Mouse (Mus musculus): ENCODE measurements around the gene Aldh1a7.
"Not testable (repeated sequence)": the region's sequence is repeated elsewhere in the genome, so short reads cannot be mapped to it uniquely, and the experiment has no call there.

Aldh1a7 gene

DNA sequence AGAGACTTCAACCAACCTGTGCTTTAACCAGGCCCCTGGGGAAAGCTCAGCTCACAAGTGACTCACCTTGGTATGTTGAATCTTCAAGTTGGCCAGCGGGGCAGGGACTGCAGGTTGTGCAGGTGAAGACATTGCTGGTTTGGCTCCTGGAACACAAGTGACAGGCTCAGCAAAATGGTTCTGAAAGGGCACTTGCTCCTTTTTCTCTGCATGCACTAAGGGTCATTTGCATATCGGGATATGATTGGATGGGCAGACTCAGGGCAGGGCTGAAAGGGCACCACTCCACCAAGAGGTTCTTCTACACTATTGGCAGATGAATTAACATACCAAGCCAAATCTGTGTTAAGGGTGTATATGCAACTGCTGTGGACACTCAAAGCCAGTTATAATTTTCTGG is at the start of gene Aldh1a7:
Gene Aldh1a7 (minus strand): TSS at position 182 of the 400 bp plus-strand sequence.
- DNase-seq = no peak

DNA sequence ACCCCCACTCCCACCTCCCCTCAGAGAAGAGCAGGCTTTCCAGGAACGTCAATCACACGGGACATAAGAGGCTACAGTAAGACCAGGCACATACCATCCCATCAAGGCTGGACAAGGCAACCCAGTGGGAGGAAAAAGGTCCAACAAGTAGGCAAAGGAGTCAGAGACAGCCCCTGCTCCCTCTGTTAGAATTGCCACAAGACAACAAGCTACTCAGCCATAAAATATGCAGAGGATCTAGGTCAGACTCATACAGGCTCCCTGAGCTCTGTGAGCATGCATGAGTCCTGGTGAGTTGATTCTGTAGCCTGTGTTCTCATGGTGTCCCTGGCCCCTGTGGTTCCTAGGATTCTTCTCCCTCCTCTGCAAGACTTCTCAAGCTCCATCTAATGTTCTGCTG is 48.3 kb upstream of the Aldh1a7 start:
- no peak for DNase-seq

DNA sequence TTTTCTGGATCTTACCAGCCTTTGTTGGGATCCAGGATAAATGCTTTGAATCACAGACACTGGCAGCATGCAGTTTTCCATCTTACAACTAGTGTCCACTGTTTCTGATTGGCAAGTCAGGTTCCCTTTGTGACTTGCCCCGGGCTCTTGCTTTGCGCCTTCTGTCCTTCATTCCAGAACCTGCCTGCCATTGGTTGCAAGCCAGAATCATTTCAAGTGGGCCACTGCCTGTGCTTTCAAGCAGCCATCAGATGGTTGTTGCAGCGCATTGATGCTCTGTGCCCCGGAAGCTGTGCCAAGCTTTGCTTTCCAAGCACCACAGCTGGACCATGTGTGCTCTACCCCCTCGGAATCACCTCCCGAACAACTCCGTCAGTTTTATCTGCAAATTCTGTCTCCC is 46.6 kb upstream of the Aldh1a7 start:
- no peak for DNase-seq

DNA sequence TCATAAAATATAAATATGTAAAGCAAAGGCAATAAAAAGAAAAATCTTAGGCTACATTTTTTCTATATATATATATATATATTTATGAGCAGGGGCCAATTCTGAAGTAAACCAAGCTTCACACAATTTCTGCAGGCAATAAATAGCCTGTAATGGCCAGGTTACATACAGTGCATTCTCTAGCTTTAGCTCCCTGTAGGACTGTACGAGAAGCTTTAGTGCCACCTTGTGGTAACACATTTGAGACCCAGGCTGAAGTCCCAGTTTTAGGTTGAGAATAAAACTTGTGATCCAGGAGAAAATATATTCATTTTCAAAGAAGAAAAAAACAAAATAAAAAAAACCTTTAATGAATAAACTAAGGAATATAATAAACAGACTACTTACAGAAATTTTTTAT is 36.9 kb upstream of the Aldh1a7 start:
- no peak for DNase-seq

DNA sequence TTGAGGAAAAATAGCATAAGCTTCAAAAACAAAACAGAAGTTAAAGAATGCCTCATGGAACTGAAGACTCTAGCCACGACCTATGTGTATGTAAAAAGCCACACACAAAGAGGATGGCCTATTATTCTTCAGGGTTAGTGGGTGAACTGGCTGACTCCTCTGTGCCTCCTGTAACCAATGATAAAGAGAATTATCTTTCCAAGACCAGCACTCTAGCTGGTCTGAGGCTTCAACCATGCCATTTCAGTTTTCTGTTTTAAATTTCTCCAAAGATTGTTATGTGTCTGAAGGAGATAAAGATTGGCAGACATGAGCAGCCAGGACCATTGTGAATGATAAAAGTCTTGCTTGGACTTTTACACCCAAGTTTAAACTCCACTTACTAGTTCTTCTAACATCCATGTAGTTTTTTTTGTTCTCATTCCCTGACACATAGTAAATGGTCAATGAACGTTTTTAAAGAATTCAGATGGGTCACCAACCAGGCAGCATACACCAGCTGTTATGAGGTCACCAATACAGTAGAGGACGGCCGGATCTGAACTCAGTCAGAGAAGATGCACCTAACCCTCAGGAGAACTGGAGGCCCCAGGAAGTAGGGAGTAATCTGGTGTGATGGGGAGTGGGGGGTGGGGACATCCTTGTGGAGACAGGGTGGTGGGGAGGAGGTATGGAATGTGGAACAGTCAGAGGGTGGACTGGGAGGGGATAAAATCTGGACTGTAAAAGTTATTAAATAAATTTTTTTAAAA is 34.5 kb upstream of the Aldh1a7 start:
- DNase-seq = no peak

DNA sequence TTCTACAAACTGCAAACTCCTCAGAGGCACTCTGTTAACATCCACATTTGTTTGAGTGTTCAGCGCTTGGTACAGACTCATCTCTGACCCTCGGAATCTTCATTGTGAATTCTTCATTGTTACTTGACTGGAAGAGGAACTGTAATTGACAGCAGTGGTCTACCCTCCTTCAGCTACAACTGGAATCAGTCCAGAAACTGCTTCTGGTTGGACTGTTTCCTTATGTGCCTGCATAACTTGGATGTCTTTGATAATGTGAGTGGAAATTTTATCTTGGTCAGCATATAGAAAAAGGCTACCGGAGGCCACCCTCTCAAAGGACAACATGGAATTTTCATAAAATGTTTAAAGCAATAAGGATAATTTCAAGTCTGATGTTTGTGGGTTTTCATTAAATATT is 33.8 kb upstream of the Aldh1a7 start:
- DNase-seq = no peak

DNA sequence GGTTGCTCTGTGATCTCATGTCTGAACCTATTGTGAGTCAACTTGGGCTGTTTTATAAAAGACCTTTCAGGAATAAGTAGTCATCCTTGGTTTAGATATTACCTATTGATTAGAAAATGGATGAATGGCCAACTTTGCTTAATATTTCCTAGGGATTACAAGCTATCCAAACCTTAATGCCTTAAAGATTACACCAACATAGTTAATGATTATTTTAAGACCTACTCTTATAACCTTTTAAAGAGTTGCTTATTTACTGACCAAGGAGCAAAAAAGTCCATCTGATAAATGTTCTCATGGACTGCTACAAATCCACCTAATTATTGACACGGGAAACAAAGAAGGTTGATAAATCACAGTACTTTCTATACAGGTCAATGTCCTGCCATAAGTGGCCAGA is 17.3 kb upstream of the Aldh1a7 start:
- DNase-seq = no peak

DNA sequence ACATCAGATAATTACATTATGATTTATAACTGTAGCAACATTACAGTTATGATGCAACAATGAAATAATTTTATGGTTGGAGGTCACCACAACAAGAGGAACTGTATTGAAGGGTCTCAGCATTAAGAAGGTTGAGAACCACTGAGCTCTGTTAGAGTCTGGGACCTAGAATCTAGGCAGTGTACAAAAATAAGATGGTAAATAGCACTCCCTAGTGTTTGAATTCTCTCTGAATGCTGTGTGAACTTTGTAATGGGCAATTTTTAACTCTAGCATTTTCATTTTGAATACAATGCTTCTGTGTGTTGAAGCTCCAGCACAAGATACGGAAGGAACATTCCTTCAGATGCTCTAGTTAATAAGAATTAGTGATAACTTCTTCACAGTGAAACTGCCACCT is 916 bp upstream of the Aldh1a7 start:
- DNase-seq = no peak

DNA sequence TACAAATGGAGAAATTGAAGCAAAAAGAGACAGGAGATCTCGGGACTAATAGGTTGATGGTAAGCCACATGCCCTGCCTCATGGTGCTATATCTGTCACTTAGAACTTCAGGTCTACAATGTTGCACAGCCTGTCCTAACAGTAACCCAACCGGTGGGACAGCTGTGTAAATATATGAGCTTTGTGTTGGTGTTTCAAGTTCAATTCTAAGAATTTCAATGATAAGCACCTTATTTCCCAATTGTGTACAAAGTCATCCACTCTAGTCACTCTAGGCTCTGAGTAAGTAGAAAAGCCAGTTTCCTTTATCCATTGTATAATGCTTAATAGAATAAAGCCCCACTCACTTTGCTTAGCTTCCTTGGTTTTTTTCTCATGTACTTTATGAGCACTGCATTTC is 4.4 kb downstream of the Aldh1a7 start:
- no peak for DNase-seq

DNA sequence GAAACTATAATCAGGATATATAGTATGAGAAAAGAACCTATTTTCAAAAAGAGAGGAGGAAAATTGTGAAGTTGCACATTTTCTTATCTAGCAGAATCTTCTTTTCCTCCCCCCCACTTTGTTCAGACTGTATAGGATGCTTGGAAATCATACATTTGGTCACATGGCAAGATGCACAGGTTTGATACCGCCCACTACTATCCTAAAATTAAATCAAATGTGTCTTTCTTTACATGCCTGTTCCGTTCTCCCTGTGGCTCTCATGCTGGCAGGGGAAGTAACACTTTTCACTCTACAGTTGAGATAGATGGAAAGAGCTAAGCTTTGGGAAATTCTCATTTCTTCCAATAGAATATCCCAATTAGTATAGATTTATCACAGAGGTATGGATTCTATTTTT is 7.1 kb downstream of the Aldh1a7 start:
- DNase-seq = no peak

DNA sequence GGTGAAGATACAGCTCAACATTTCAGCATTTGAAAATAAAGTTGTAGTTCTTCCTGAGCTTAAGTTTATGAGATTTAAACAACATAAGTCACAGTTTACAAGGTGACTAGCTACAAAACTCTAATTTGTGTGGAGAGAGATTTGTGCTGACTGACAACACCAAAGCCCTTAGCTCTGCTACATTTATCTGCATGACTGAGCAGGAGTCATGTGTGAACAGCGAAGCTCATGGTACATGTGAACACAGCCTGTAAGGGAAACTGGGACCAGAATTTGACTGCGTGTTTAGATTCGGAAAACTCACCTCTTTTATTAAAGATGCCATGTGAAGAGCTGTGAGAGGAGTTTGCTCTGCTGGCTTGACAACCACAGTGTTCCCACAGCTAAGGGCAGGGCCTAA is 11.7 kb downstream of the Aldh1a7 start:
- no peak for DNase-seq

DNA sequence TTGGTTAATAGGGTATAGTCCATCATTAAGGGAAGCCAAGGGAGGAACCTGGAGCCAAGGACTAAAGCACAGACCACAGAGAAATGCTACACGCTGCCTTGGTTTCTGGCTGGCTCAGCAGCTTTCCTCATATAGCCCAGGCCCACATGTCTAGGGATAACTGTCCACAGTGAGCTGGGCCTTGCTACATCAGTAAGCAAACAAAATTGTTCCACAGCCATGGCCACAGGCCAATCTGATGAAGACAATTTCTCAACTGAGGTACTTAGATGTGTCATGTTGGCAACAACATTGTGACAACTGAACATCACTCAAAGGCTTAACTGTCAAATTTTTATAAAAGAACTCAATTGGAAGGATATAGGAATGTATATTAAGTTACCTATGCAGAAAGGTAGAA is 12.3 kb downstream of the Aldh1a7 start:
- DNase-seq = no peak

DNA sequence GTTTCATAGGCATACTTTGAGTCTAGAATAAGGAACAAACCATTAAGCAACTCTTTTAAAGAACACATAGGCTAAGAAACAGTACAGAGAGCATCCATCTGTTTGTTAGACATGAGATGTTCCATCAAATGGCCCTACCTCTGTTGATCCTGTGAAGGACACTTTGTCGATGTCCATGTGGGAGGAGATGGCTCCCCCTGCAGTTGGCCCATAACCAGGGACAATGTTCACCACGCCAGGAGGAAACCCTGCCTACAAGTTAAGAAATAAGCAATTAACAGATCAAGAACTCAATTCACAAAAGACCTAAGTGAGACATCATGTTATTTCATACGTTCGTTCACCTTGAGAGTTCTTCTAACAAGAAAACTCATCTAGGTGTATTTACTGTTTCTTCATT is 12.8 kb downstream of the Aldh1a7 start:
- no peak for DNase-seq

DNA sequence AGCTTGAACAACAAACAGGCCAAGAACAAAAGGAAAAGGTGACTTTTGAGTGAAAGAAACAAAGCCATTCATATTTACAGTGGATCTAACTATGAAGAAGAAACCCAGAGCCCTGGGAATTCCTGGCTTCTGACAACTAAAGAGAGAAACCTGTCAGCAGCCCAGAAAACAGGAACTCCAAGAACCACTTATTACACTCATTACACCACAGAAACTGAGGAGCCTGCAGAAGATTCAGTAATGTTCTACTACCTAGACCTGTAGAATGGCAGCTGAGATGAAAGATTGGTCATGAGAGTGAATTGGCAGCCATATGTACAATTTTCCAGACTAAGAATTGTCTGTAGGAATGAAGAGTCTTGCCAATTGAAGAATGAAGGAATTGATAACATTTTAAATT is 20.2 kb downstream of the Aldh1a7 start:
- no peak for DNase-seq

DNA sequence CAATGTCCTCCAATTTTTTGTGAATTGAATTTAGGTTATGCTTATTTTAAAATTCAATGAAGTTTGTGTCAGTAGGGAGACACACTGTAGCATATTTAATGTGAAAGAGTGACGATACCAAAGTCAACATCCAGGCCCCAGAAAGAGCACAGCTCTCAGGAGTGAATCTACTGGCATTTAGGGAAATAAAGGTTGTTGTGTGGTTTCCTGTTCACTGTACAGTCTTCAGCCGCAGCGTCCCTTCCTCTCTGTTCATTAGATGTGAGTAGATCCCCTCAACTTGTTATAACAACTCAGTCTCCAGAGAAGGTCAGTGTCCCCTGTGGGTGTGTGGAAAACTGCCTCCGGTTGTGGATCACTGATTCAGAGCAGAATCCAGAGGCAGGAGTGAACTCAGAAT is 20.6 kb downstream of the Aldh1a7 start:
- no peak for DNase-seq

DNA sequence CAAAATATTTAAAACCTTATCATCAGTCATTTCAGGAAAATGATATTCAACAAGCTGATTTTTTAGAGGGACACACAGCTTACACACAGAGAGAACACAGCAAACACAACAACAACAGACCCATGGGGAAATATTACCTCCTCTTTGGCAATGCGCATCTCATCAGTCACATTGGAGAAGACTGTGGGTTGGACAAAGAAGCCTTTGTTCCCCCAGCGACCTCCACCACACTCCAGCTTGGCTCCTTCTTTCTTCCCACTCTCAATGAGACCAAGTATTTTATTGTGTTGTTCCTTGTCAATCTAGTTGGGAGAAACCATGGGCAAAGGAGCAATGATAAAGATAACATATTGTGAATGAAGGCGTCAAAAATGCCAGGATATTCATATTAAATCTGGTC is 25.3 kb downstream of the Aldh1a7 start:
- DNase-seq = no peak

DNA sequence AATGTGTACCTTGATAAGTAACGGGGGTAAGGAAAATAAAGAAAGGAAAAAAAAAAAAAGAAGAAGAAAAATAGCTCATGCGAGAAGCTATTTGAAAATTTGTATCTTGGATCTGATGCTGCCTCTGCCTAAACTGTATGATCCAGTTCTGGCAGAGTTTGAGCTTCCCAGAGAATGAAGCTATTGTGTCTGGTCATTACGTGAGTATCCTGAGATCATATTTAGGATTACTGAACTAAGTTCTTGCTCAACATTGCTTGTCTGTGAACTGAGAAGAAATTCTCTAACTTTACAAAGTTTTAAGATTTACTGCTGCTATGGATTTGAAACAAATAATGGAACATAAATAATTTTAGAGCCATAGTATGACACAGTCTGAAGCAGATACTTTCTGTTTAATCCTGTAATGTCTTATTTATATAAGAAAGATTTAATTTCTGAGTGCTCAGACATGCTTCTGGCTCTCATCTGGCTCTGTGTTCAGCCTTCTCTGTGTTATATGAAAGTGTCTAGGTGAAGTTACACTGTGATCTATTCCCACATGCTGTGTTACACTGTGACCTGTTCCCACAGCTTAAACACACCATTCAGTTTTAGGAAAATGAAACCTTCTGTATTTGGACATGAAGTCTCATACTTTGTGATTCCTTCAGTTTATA is 49.5 kb downstream of the Aldh1a7 start:
- no peak for DNase-seq

DNA sequence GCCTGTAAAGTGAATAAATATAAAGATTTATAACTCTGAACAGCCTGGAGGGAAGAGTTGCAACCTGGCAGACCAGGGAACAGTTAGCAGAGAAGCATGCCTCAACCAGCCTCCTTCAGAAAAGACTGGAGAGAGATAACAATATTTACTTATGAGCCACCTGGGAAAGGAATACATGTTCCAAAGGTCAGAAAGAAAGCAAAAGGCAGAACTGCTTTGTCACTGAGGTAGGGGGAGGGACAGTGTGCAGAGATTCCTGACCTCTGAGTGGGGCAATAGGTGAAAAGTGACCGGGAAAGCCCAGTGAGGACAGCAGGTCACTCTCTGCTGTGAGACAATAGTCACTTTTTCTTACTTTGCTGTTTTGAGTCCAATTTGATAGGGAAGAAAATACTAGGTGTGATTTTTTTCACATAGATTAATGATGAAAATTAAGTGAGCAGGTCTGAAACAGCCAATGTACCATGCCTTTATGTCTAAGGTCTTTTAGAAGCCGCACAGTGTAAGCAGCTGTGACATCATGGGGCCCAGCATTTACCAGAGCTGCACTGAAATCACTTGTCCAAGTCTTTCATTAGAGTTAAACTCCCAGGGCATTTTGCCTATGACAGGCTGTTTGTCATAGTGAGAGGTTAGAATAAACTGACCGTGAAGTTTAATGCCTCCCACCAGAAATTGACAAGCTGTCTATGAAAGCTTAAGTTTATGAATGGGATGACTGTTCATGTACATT is 73.1 kb downstream of the Aldh1a7 start:
- no peak for DNase-seq

DNA sequence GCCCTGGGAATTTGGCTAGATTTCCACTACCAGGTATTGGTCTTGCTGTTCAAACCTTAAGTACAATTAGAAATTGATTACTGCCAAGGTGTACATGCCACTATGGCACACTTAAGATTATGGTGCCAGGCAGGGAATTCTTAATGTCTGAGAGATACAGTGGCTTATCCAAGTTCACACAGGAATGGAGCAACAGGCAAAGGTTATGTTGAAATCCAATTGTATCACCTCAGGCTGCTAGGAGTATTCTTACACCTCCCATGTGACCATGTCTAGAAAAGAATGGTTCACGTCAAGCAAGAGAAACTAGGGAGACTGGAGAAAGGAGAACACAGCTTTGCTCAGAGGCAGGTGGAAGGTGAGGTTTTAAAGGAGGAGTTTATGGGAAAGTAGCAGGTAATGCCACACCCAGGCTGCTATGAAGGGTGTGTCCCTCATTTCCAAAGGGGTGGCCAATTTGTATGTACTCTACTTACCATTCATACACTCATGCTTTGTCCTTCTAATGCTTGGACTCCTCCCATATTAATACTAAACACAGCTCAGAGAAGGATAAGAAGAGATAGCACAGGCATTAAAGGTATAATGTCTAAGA is 74.2 kb downstream of the Aldh1a7 start:
- DNase-seq = no peak

DNA sequence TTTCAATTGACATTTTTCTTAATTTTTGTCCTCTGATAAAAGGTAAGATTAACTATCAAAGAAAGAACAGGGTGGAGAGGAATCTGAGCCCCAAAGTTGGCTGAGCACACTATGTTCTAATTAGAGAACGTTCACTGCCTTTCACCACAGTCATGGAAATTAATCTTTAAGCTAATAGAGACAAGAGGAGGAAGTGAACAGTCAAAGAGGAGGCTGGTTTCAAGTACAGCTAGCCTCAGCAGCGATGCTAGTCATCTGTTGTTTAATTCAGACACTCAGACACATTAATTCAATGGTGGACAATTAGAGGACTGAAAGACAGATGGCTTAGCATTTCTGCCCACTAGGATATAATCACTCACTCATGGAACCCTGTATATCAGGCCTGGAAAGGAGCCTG is 77.4 kb downstream of the Aldh1a7 start:
- no peak for DNase-seq

DNA sequence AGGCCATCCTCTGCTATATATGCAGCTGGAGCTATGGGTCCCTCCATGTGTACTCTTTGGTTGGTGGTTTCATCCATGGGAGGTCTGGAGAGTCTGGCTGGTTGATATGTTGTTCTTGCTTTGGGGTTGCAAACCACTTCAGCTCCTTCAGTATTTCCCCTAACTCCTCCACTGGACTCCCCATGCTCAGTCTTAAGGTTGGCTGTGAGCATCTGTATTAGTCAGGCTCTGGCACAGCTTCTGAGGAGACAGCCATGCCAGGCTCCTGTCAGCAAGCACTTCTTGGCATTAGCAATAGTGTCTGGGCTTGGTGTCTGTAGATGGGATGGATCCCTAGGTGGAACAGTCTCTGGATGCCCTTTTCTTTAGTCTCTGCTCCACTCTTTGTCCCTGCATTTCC is 79.9 kb downstream of the Aldh1a7 start:
- DNase-seq = not testable (repeated sequence)

DNA sequence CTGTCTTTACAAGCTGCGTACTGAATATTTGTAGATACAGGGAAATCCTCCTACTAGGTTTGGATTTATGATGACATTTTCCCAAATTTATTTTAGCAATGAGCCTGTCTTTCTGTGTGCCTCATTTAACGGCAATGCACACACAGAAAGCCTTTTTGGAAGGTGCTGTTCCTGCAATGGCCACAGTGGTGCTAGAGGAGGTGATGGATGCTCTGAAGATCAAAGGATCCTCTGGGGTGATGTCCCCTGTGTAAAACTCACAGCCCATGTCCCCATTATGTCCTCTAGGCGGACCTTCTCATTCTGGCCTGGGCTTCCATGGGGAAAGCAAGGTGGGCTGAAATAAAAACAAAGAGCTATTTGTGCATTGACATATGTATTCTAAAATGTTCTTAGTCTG is 83.0 kb downstream of the Aldh1a7 start:
- no peak for DNase-seq

Measured in thymus, postnatal 14 days (tissue).